Mouse (Mus musculus): Measurements from ENCODE around the gene Qpctl.
A peak's percentile ranks its signal among the peaks of the same experiment; 100 is the strongest.

The Qpctl gene

GRCm38 (mm10) chr7:19119631-19120429, 29.3 kb downstream of the Qpctl start, which contains the start of gene Fbxo46:
Gene Fbxo46, plus strand, starts transcription at chr7:19119859.
- DNase-seq (ENCODE audit: low read depth, low spot score) = peak; percentile 95

GRCm38 (mm10) chr7:19119083-19119482, 30.0 kb downstream of the Qpctl start:
- DNase-seq (ENCODE audit: low read depth, low spot score) = no peak

DNA sequence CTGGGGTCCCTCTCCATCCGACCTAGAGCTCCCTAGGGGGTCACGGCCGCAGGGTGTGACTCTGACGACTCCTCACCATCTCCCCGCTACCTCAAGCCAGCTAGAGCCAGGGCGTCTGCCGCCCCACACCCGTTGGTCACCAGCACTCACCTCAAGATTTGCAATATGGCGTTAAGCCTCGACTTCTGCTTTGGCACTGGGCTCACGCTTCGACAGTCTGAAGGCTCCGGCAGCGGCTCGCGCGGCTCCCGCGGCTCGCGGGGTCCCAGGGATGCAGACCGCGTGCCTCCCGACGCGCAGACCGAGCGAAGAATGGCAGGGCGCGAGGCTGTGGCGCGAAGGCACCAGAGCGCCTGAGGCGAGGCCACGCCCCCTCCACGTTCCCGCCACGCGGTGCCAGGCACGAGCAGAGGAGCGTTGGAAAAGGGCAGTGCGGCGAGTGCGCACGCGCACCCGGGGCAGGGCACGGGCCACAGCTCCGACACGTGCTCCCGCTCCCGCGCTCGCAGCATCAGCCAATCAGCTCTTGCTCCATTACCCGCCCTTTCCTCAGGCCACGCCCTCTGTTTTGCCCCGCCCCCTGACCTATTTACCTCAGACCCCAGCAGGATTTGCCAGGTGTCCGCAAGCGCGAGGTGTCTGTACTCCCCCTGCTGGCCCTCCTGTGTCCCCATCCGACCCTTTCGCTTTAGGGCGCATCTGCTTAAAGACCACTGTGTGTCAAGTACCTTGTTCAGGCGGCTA, 30.9 kb downstream of the Qpctl start, which contains the start of gene Gm4969:
Gene Gm4969, minus strand, starts transcription at position 341 of the 744 bp plus-strand sequence.
- no peak for DNase-seq (ENCODE audit: low read depth, low spot score)

DNA sequence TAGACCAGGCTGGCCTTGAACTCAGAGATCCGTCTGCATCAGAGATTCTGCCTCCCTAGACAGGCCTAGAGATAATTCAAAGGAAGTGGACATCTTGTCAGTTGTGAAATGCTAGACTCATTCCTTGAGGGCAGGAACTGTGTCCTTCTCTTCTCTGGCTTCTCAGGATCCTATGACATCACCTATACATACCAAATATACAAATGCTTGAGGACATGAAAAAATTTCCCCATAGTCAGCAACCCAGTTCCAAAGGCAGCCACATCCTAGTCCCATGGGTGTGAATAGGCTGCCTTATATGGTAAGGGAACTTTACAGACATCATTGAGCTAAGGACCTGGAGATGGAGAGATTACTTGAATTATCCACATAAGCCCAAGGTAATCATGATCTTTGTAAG, 39.5 kb downstream of the Qpctl start:
- no peak for DNase-seq (ENCODE audit: low read depth, low spot score)

DNA sequence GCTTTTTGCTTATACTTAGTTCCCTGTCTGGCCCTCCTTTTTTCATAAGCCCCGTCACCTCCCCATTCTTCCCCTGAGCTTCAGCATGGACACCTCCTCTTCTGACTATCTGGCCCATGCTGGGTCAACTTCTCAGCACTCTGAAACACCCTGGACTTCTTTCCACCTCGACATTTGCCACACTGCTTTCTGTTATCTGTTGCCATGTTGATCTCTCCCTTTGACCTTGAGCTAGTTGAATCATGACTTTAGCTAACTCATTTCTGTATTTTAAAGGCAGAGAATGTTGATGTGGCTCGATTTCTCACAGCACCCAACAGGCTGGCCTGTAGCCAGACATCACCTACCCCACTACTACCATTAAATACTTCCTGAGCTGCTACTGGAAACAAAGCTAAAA, 41.7 kb downstream of the Qpctl start:
- no peak for DNase-seq (ENCODE audit: low read depth, low spot score)

GRCm38 (mm10) chr7:19104486-19104885, 44.6 kb downstream of the Qpctl start:
- DNase-seq (ENCODE audit: low read depth, low spot score) = no peak

DNA sequence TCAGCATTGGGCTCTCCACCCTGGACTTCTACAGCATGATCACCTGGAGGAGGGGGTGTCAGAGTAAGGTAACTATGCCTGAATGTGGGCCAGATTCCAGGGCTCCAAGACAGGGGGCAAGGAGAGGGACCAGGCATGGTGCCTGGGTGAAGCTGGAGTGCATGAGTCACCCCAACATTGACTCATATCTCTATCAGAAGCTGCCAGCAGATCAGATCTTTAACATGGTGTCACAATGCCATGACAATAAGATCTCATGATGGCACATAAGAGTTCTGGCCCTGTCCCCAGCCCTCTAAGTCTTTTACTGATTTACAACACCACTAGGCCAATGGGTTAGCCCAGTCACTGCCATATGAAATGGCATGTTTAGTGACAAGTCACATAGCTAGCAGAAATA, 45.4 kb downstream of the Qpctl start:
- no peak for DNase-seq (ENCODE audit: low read depth, low spot score)

- DNase-seq (ENCODE audit: low read depth, low spot score) = no peak
These were observed 48.8 kb downstream of the Qpctl start for GRCm38 (mm10) chr7:19100290-19100689.

DNA sequence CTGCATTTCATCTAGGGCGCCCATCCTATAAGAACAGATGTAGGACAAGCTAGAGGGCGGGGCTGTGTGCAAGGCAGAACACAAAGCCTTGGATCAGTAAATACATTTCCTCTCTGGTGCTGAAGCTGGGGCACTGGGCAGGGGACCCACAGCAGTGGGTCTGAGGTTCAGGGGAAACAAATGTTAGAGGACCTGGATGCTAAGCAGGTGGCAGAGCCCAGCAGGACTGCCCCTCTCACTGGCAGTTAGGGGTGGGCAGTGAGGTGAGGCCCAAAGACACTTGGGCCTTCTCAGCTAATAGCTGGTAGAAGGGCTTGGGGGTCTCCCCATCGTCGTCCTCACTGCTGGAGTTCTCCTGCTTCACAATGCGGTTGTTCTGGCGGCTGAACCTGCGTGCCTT, 50.3 kb downstream of the Qpctl start:
- DNase-seq (ENCODE audit: low read depth, low spot score) = no peak

- no peak for DNase-seq (ENCODE audit: low read depth, low spot score)
These were observed 51.2 kb downstream of the Qpctl start for GRCm38 (mm10) chr7:19097863-19098262.

DNA sequence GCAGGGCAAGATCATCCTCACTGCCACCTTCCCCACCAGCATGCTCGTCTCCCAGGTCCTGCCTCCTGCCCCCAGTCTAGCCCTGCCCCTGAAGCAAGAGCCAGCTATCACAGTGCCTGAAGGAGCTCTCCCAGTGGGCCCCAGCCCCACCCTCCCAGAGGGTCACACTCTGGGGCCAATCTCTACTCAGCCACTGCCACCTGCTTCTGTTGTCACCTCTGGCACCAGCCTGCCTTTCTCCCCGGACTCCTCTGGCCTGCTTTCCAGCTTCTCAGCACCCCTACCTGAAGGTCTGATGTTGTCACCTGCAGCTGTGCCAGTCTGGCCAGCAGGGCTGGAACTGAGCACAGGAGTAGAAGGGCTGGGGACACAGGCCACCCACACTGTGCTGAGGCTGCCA, 51.9 kb downstream of the Qpctl start:
- no peak for DNase-seq (ENCODE audit: low read depth, low spot score)

DNA sequence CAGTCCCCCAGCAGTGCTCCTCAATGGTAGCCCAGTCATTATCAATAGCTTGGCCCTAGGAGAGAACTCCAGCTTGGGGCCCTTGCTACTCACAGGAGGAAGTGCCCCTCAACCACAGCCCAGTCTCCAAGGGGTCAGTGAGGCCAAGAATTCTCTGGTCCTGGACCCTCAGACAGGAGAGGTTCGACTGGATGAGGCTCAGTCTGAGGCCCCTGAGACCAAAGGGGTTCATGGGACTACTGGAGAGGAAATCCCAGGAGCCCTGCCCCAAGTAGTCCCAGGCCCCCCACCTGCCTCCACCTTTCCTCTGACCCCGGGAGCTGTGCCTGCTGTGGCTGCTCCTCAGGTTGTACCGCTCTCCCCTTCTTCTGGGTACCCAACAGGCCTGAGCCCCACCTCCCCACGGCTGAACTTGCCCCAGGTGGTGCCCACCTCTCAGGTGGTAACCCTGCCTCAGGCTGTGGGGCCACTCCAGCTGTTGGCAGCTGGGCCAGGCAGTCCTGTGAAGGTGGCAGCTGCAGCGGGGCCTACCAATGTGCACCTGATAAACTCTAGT, 52.6 kb downstream of the Qpctl start:
- no peak for DNase-seq (ENCODE audit: low read depth, low spot score)

- DNase-seq (ENCODE audit: low read depth, low spot score) = no peak
These were observed 53.4 kb downstream of the Qpctl start for GRCm38 (mm10) chr7:19095751-19096110.

- no peak for DNase-seq (ENCODE audit: low read depth, low spot score)
These were observed 54.0 kb downstream of the Qpctl start for GRCm38 (mm10) chr7:19094826-19095750.

- DNase-seq (ENCODE audit: low read depth, low spot score) = no peak
These were observed 54.6 kb downstream of the Qpctl start, which contains the start of gene Six5 for GRCm38 (mm10) chr7:19094471-19094825. Gene Six5, plus strand, starts transcription at chr7:19094594.

DNA sequence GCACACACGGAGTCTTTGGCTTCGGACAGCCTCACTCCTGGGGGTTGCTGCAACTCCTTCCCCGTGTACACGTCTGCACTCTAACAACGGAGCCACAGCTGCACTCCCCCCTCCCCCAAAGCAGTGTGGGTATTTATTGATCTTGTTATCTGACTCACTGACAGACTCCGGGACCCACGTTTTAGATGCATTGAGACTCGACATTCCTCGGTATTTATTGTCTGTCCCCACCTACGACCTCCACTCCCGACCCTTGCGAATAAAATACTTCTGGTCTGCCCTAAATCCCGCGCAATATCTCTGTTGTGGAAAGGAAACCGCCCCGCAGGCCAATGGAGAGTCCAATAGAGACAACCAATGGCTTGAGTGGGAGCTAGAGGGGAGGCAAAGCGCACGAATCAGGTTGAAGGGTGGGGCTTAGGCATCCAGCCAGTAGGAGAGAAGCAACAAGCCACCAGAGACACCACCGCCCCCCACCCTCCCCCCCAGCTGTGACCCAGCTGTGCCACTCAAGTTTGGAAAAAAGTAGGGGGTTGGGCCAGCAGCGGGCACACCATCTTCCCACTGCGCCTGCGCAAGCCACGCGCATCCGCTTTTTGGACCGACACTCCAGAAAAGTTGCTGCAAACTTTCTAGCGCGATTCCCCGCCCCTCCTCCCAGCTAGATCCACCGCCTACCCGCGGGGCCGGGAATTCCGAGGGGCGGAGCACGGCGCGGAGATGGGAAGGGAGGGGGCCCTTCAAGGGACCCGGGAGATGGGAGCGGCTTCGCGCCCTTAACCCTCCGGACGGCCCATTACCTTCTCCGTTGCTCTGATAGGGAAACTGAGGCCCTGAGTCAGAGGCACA, 55.3 kb downstream of the Qpctl start:
- peak; percentile 72 for DNase-seq (ENCODE audit: low read depth, low spot score)

DNA sequence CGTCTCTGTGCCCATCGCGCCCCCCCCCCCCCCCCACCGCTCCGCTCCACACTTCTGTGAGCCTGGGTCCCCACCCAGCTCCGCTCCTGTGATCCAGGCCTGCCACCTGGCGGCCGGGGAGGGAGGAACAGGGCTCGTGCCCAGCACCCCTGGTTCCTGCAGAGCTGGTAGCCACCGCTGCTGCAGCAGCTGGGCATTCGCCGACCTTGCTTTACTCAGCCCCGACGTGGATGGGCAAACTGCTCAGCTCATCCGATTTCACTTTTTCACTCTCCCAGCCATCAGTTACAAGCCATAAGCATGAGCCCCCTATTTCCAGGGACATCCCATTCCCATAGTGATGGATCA, 55.9 kb downstream of the Qpctl start:
- DNase-seq (ENCODE audit: low read depth, low spot score) = no peak

DNA sequence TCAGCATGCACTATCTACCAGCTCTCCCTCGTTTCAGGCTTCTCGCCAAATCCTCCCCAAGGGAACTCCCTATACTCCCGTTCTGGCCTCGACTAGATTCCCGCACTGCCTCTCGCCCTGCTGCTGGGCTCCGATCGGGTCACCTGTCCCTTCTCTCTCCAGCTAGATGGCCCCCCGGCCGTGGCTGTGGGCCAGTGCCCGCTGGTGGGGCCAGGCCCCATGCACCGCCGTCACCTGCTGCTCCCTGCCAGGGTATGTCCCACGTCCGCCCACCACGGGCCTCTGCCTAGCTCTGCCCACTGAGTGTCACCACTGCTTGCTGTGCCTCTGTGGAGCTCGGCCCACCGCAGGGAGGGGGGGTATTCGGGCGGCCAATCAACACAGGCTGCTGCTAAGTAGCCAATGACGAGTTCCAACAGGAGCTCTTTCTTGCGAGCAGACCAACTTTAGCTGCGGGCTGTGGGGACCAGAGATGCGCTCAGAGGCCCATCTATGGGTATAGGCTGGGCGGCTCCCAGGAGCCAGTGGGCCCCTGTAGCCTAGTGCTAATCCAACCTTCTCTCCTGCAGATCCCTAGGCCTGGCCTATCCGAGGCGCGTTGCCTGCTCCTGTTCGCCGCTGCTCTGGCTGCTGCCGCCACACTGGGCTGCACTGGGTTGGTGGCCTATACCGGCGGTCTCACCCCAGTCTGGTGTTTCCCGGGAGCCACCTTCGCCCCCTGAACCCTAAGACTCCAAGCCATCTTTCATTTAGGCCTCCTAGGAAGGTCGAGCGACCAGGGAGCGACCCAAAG, 56.5 kb downstream of the Qpctl start:
- no peak for DNase-seq (ENCODE audit: low read depth, low spot score)

DNA sequence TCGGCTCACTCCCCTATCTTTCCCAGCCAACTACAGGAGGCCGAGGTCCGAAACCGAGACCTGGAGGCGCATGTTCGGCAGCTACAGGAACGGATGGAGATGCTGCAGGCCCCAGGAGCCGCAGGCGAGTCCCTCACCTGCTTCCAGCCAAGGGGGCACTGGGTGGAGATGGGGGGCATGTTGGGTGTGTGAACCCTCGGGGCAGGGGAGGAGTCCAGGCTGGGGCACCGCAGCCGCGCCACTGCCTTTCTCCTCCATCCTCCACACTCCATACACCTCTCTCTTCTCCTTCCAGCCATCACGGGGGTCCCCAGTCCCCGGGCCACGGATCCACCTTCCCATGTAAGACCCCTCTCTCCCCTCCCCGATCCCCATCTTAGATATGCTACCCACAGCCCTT, 57.2 kb downstream of the Qpctl start:
- DNase-seq (ENCODE audit: low read depth, low spot score) = no peak

Measured in brain, embryonic 18.5 days (tissue).